Mouse (Mus musculus): ENCODE data around the gene Tsga10ip. TPM values are rescaled to one million over a fixed set of nuclear protein-coding genes. Genes with fewer than 3 reads are reported as not detected.
A peak's percentile ranks its signal among the peaks of the same experiment; 100 is the strongest.

Tsga10ip gene
- polyA plus RNA-seq, 1 experiment from 2014 or later: not detected

- peak overlapping the region; percentile 95 for H3K4me3 ChIP-seq (ENCODE audit: low read depth, low read length)
- no peak for ATAC-seq (ENCODE audit: insufficient number of reproducible peaks, insufficient read depth, low FRiP score, low read depth)
- WGBS: 49% methylated on average over 8 of the region's 8 CpGs
- H3K9ac ChIP-seq (replicated peaks; ENCODE audit: low read depth, low read length): peak overlapping the region; percentile 37; the same call in 1 of the 2 replicates
- peak overlapping the region; percentile 86 for H3K4me2 ChIP-seq (replicated peaks; ENCODE audit: low read depth, low read length)
- peaks cover 19% of the 10 kb centered on the region for H3K4me1 ChIP-seq (ENCODE audit: control insufficient read depth, insufficient read depth, low read length)
- H3K9me3 ChIP-seq (ENCODE audit: control insufficient read depth, low read depth, low read length): no peaks in the 10 kb centered on the region
- H3K27ac ChIP-seq (ENCODE audit: low read length): peak overlapping the region; percentile 52; the same call in 1 of the 2 replicates
- H3K36me3 ChIP-seq (ENCODE audit: control insufficient read depth, insufficient read depth, low read length): 0 out of 2 replicates have a peak, but pooled peaks cover 5% of the 10 kb centered on the region
- no peaks in the 10 kb centered on the region for H3K27me3 ChIP-seq (ENCODE audit: control insufficient read depth, insufficient read depth, low read length)
These were observed 11.9 kb downstream of the Tsga10ip start for GRCm38 (mm10) chr19:5390416-5390815.

GRCm38 (mm10) chr19:5389647-5390046 lies 12.7 kb downstream of the Tsga10ip start:
- Histone ChIP-seq H3K9me3 (ENCODE audit: control insufficient read depth, low read depth, low read length) (no peaks in the 10 kb centered on the region), H3K4me2 (replicated peaks; ENCODE audit: low read depth, low read length) (peak overlapping the region; percentile 86), H3K4me3 (ENCODE audit: low read depth, low read length) (peak overlapping the region; percentile 95), H3K9ac (replicated peaks; ENCODE audit: low read depth, low read length) (peak overlapping the region; percentile 37; the same call in 1 of the 2 replicates), H3K4me1 (ENCODE audit: control insufficient read depth, insufficient read depth, low read length) (peaks cover 19% of the 10 kb centered on the region), H3K36me3 (ENCODE audit: control insufficient read depth, insufficient read depth, low read length) (peaks cover 12% of the 10 kb centered on the region; the same call in 1 of the 2 replicates), H3K27me3 (ENCODE audit: control insufficient read depth, insufficient read depth, low read length) (no peaks in the 10 kb centered on the region), H3K27ac (ENCODE audit: low read length) (peak overlapping the region; percentile 52; the same call in 1 of the 2 replicates)
- WGBS: 20% methylated on average over 12 of the region's 12 CpGs
- no peak for ATAC-seq (ENCODE audit: insufficient number of reproducible peaks, insufficient read depth, low FRiP score, low read depth)

GRCm38 (mm10) chr19:5388588-5389242 lies 13.6 kb downstream of the Tsga10ip start, which contains the start of gene Sart1:
Sart1 (minus strand) TSS chr19:5388703.
- peaks cover 19% of the 10 kb centered on the region for H3K4me1 ChIP-seq (ENCODE audit: control insufficient read depth, insufficient read depth, low read length)
- peak within 1 kb of the TSS; percentile 86 for H3K4me2 ChIP-seq (replicated peaks; ENCODE audit: low read depth, low read length)
- WGBS: 3% methylated on average over 43 of the region's 43 CpGs
- no peaks in the 10 kb centered on the region for H3K9me3 ChIP-seq (ENCODE audit: control insufficient read depth, low read depth, low read length)
- peaks cover 22% of the 10 kb centered on the region for H3K36me3 ChIP-seq (ENCODE audit: control insufficient read depth, insufficient read depth, low read length)
- no peaks in the 10 kb centered on the region for H3K27me3 ChIP-seq (ENCODE audit: control insufficient read depth, insufficient read depth, low read length)
- H3K4me3 ChIP-seq (ENCODE audit: low read depth, low read length): peak within 1 kb of the TSS; percentile 95
- H3K9ac ChIP-seq (replicated peaks; ENCODE audit: low read depth, low read length): peak within 1 kb of the TSS; percentile 83
- H3K27ac ChIP-seq (ENCODE audit: low read length): peak within 1 kb of the TSS; percentile 87; the same call in 1 of the 2 replicates
- ATAC-seq (ENCODE audit: insufficient number of reproducible peaks, insufficient read depth, low FRiP score, low read depth): peak; percentile 95

GRCm38 (mm10) chr19:5388011-5388441 lies 14.3 kb downstream of the Tsga10ip start:
- peaks cover 19% of the 10 kb centered on the region for H3K4me1 ChIP-seq (ENCODE audit: control insufficient read depth, insufficient read depth, low read length)
- WGBS: under 1% methylated on average over 43 of the region's 43 CpGs
- H3K27me3 ChIP-seq (ENCODE audit: control insufficient read depth, insufficient read depth, low read length): no peaks in the 10 kb centered on the region
- H3K9me3 ChIP-seq (ENCODE audit: control insufficient read depth, low read depth, low read length): no peaks in the 10 kb centered on the region
- H3K36me3 ChIP-seq (ENCODE audit: control insufficient read depth, insufficient read depth, low read length): peaks cover 28% of the 10 kb centered on the region
- H3K27ac ChIP-seq (ENCODE audit: low read length): peak overlapping the region; percentile 79; the same call in 1 of the 2 replicates
- peak; percentile 21; the same call in 1 of the 2 replicates for ATAC-seq (ENCODE audit: insufficient number of reproducible peaks, insufficient read depth, low FRiP score, low read depth)
- peak overlapping the region; percentile 83 for H3K9ac ChIP-seq (replicated peaks; ENCODE audit: low read depth, low read length)
- H3K4me2 ChIP-seq (replicated peaks; ENCODE audit: low read depth, low read length): peak overlapping the region; percentile 86
- H3K4me3 ChIP-seq (ENCODE audit: low read depth, low read length): peak overlapping the region; percentile 95

GRCm38 (mm10) chr19:5384715-5385114 lies 17.6 kb downstream of the Tsga10ip start:
- Histone ChIP-seq H3K4me2 (replicated peaks; ENCODE audit: low read depth, low read length) (no peak overlapping the region), H3K4me3 (ENCODE audit: low read depth, low read length) (no peak overlapping the region), H3K9ac (replicated peaks; ENCODE audit: low read depth, low read length) (no peak overlapping the region), H3K9me3 (ENCODE audit: control insufficient read depth, low read depth, low read length) (no peaks in the 10 kb centered on the region), H3K27me3 (ENCODE audit: control insufficient read depth, insufficient read depth, low read length) (no peaks in the 10 kb centered on the region), H3K36me3 (ENCODE audit: control insufficient read depth, insufficient read depth, low read length) (peaks cover 60% of the 10 kb centered on the region), H3K27ac (ENCODE audit: low read length) (no peak overlapping the region), H3K4me1 (ENCODE audit: control insufficient read depth, insufficient read depth, low read length) (peaks cover 12% of the 10 kb centered on the region)
- 86% methylated on average over 8 of the region's 8 CpGs for WGBS
- ATAC-seq (ENCODE audit: insufficient number of reproducible peaks, insufficient read depth, low FRiP score, low read depth): no peak

GRCm38 (mm10) chr19:5383326-5383725 lies 19.0 kb downstream of the Tsga10ip start:
- peaks cover 72% of the 10 kb centered on the region for H3K36me3 ChIP-seq (ENCODE audit: control insufficient read depth, insufficient read depth, low read length)
- H3K4me3 ChIP-seq (ENCODE audit: low read depth, low read length): no peak overlapping the region
- H3K9ac ChIP-seq (replicated peaks; ENCODE audit: low read depth, low read length): no peak overlapping the region
- H3K27me3 ChIP-seq (ENCODE audit: control insufficient read depth, insufficient read depth, low read length): no peaks in the 10 kb centered on the region
- WGBS: 92% methylated on average over 12 of the region's 12 CpGs
- no peak overlapping the region for H3K27ac ChIP-seq (ENCODE audit: low read length)
- ATAC-seq (ENCODE audit: insufficient number of reproducible peaks, insufficient read depth, low FRiP score, low read depth): no peak
- no peaks in the 10 kb centered on the region for H3K9me3 ChIP-seq (ENCODE audit: control insufficient read depth, low read depth, low read length)
- H3K4me1 ChIP-seq (ENCODE audit: control insufficient read depth, insufficient read depth, low read length): peaks cover 12% of the 10 kb centered on the region
- no peak overlapping the region for H3K4me2 ChIP-seq (replicated peaks; ENCODE audit: low read depth, low read length)

- no peaks in the 10 kb centered on the region for H3K4me1 ChIP-seq (ENCODE audit: control insufficient read depth, insufficient read depth, low read length)
- H3K4me2 ChIP-seq (replicated peaks; ENCODE audit: low read depth, low read length): no peak overlapping the region
- no peak for ATAC-seq (ENCODE audit: insufficient number of reproducible peaks, insufficient read depth, low FRiP score, low read depth)
- no peaks in the 10 kb centered on the region for H3K27me3 ChIP-seq (ENCODE audit: control insufficient read depth, insufficient read depth, low read length)
- H3K36me3 ChIP-seq (ENCODE audit: control insufficient read depth, insufficient read depth, low read length): peaks cover 51% of the 10 kb centered on the region
- H3K9ac ChIP-seq (replicated peaks; ENCODE audit: low read depth, low read length): no peak overlapping the region
- H3K4me3 ChIP-seq (ENCODE audit: low read depth, low read length): no peak overlapping the region
- H3K27ac ChIP-seq (ENCODE audit: low read length): no peak overlapping the region
- H3K9me3 ChIP-seq (ENCODE audit: control insufficient read depth, low read depth, low read length): no peaks in the 10 kb centered on the region
- 83% methylated on average over 1 of the region's 1 CpGs for WGBS
These were observed 24.9 kb downstream of the Tsga10ip start for GRCm38 (mm10) chr19:5377446-5377845.

DNA sequence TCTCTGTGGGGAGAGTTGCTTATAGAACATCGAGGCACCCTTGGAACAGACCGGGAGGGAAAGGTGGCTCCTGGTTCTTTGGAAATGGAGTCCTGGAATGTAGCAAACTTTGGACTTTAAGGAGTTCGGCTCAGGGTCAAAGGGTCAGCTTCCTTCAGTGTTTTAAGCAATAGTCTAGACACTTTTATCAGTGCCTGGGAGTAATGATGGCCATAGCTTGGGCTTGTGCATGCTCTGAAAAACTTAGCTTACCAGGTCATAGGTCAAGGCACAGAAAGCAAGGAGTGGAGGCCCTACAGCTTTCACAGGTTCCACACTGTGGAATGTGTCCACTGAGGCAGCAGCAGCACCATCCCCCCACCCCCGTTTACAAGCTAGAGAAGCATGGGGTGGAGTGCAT lies 27.6 kb downstream of the Tsga10ip start:
- H3K9ac ChIP-seq (replicated peaks; ENCODE audit: low read depth, low read length): no peak overlapping the region
- no peak overlapping the region for H3K4me2 ChIP-seq (replicated peaks; ENCODE audit: low read depth, low read length)
- no peak overlapping the region for H3K27ac ChIP-seq (ENCODE audit: low read length)
- ATAC-seq (ENCODE audit: insufficient number of reproducible peaks, insufficient read depth, low FRiP score, low read depth): no peak
- no peaks in the 10 kb centered on the region for H3K9me3 ChIP-seq (ENCODE audit: control insufficient read depth, low read depth, low read length)
- H3K4me3 ChIP-seq (ENCODE audit: low read depth, low read length): no peak overlapping the region
- H3K27me3 ChIP-seq (ENCODE audit: control insufficient read depth, insufficient read depth, low read length): no peaks in the 10 kb centered on the region
- H3K4me1 ChIP-seq (ENCODE audit: control insufficient read depth, insufficient read depth, low read length): no peaks in the 10 kb centered on the region
- WGBS: 63% methylated on average over 4 of the region's 4 CpGs
- peaks cover 48% of the 10 kb centered on the region for H3K36me3 ChIP-seq (ENCODE audit: control insufficient read depth, insufficient read depth, low read length)
